Mouse (Mus musculus): ENCODE data around the gene Stat5a. TPM values are rescaled to one million over a fixed set of nuclear protein-coding genes. Genes with fewer than 3 reads are reported as not detected.

Gene Stat5a
- total and polyA plus RNA-seq, 3 experiments: 106 to 162 (median 157) TPM

DNA sequence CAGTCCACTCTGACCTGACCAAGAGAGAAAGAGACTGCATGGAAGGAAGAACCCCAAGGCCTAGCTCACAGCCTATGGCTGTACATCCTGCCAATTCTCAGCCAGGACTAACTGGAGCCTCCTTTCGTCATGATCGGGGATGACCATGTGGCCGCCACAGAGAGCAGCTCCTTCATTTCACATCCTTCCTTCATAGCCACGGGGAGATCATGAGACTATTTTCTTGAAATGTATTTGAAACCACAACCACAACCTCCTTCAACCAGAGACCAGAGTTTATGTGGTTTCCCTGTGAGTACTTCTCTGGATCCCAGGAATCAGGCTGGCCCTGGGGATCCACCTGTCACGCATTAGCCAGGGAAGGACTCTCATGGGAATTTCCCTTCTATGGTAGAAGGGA lies 6.1 kb upstream of the Stat5a start:
- ATAC-seq (ENCODE audit: extremely low read depth, insufficient number of reproducible peaks, low FRiP score, poor library complexity, severe bottlenecking) (no peak), DNase-seq (ENCODE audit: low spot score) (no peak)
- no peak overlapping the region for H3K4me3 ChIP-seq (ENCODE audit: low read depth, low read length)
- H3K36me3 ChIP-seq (replicated peaks): no peaks in the 10 kb centered on the region
- H3K4me1 ChIP-seq (ENCODE audit: insufficient read depth, low read depth, low read length): peaks cover 65% of the 10 kb centered on the region
- H3K27me3 ChIP-seq (ENCODE audit: insufficient read depth, low read length): peaks cover 44% of the 10 kb centered on the region
- no peaks in the 10 kb centered on the region for H3K9me3 ChIP-seq (replicated peaks)
- TF ChIP-seq CTCF (IDR thresholded peaks at IDR 0.05; ENCODE audit: low read depth, low read length): no peak
- no peak for TF ChIP-seq GATA1 (IDR thresholded peaks at IDR 0.05; ENCODE audit: borderline replicate concordance, low read length)
- TF ChIP-seq GATA2 (IDR thresholded peaks at IDR 0.05; ENCODE audit: borderline replicate concordance, low read depth, low read length): no peak
- TF ChIP-seq TAL1 (conservative IDR thresholded peaks at IDR 0.05; ENCODE audit: low read depth, low read length): no peak
- TF ChIP-seq POLR2AphosphoS5 (IDR thresholded peaks at IDR 0.05; ENCODE audit: insufficient replicate concordance, low read depth, low read length): no peak

DNA sequence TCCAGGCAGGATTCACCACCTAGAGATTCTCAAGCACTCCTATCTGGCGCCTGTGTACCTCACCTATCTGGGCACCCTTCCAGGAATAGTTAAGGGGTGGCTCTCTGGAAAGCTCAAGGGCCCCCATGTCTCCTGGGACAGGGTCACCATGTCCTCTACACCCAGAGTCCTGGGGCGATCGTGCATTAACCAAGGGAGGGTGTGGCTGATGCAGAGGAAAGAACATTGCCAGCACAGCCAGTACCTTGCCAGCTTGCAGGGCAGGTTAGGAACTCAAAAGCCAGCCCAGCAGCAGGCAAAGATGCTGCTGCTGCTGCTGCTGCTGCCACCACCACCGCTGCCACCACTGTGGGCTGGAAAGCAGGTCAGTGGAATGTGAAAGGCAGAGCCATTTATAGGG lies 4.9 kb upstream of the Stat5a start:
- no peak overlapping the region for H3K4me3 ChIP-seq (ENCODE audit: low read depth, low read length)
- DNase-seq (ENCODE audit: low spot score) (no peak), ATAC-seq (ENCODE audit: extremely low read depth, insufficient number of reproducible peaks, low FRiP score, poor library complexity, severe bottlenecking) (no peak)
- TF ChIP-seq GATA1 (IDR thresholded peaks at IDR 0.05; ENCODE audit: borderline replicate concordance, low read length) (no peak), CTCF (IDR thresholded peaks at IDR 0.05; ENCODE audit: low read depth, low read length) (no peak), POLR2AphosphoS5 (IDR thresholded peaks at IDR 0.05; ENCODE audit: insufficient replicate concordance, low read depth, low read length) (no peak)
- H3K36me3 ChIP-seq (replicated peaks): no peaks in the 10 kb centered on the region
- no peaks in the 10 kb centered on the region for H3K9me3 ChIP-seq (replicated peaks)
- H3K27me3 ChIP-seq (ENCODE audit: insufficient read depth, low read length): peaks cover 44% of the 10 kb centered on the region
- H3K4me1 ChIP-seq (ENCODE audit: insufficient read depth, low read depth, low read length): peaks cover 70% of the 10 kb centered on the region

DNA sequence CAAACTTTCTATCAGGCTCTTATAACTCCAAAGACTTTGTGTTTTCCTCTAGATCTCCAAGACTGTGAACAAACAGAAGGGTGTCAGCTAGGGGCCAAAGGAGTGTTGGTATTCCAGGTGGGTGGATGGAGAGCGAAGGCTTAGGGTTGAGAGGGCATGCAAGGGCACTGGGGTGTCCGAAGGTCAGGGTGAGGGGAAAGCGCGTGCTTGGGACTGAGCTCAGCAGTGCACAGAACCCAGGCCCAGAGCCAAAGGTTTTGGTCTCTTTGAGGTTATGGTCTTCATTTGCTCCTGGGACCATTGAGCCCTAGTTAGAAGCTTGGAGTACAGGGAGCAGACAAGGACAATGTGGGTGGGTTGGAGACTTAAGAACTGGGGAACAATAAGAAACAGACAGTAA lies 4.0 kb upstream of the Stat5a start:
- no peak for ATAC-seq (ENCODE audit: extremely low read depth, insufficient number of reproducible peaks, low FRiP score, poor library complexity, severe bottlenecking)

DNA sequence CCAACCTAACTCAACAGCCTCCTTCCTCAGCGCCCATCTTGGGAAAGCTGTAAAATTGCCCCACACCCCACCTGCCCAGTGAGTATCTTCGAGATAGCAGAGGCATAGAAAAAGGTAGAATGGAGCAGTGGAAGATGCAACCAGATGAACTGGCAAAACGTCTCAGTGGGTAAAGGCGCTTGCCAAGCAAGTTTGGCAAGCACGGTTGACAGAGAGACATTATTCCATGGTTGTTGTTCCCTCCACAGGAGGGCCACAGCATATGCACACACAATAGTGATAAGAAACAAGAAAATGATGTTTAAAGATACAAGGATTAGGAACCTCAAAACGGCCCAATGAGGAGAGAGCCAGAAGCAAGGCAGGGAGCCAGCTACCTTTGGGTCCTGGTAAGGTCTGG lies 1.2 kb upstream of the Stat5a start:
- no peak for TF ChIP-seq GATA2 (IDR thresholded peaks at IDR 0.05; ENCODE audit: borderline replicate concordance, low read depth, low read length)
- no peak for TF ChIP-seq POLR2AphosphoS5 (IDR thresholded peaks at IDR 0.05; ENCODE audit: insufficient replicate concordance, low read depth, low read length)
- TF ChIP-seq CTCF (IDR thresholded peaks at IDR 0.05; ENCODE audit: low read depth, low read length): no peak
- no peak for TF ChIP-seq TAL1 (conservative IDR thresholded peaks at IDR 0.05; ENCODE audit: low read depth, low read length)
- TF ChIP-seq GATA1 (IDR thresholded peaks at IDR 0.05; ENCODE audit: borderline replicate concordance, low read length): no peak
- H3K4me1 ChIP-seq (ENCODE audit: insufficient read depth, low read depth, low read length): peaks cover 87% of the 10 kb centered on the region
- no peaks in the 10 kb centered on the region for H3K9me3 ChIP-seq (replicated peaks)
- peaks cover 28% of the 10 kb centered on the region for H3K27me3 ChIP-seq (ENCODE audit: insufficient read depth, low read length)
- no peak for ATAC-seq (ENCODE audit: extremely low read depth, insufficient number of reproducible peaks, low FRiP score, poor library complexity, severe bottlenecking)
- peak overlapping the region; percentile 37; the same call in 1 of the 2 replicates for H3K4me3 ChIP-seq (ENCODE audit: low read depth, low read length)
- peaks cover 20% of the 10 kb centered on the region for H3K36me3 ChIP-seq (replicated peaks)
- no peak for DNase-seq (ENCODE audit: low spot score)

More for the DNA sequence above, 4.0 kb upstream of the Stat5a start:
- Histone ChIP-seq H3K36me3 (replicated peaks) (no peaks in the 10 kb centered on the region), H3K4me1 (ENCODE audit: insufficient read depth, low read depth, low read length) (peaks cover 76% of the 10 kb centered on the region), H3K9me3 (replicated peaks) (no peaks in the 10 kb centered on the region), H3K27me3 (ENCODE audit: insufficient read depth, low read length) (peaks cover 44% of the 10 kb centered on the region), H3K4me3 (ENCODE audit: low read depth, low read length) (no peak overlapping the region)
- TF ChIP-seq GATA1 (IDR thresholded peaks at IDR 0.05; ENCODE audit: borderline replicate concordance, low read length): no peak
- TF ChIP-seq CTCF (IDR thresholded peaks at IDR 0.05; ENCODE audit: low read depth, low read length): no peak
- no peak for TF ChIP-seq GATA2 (IDR thresholded peaks at IDR 0.05; ENCODE audit: borderline replicate concordance, low read depth, low read length)
- no peak for TF ChIP-seq POLR2AphosphoS5 (IDR thresholded peaks at IDR 0.05; ENCODE audit: insufficient replicate concordance, low read depth, low read length)
- TF ChIP-seq TAL1 (conservative IDR thresholded peaks at IDR 0.05; ENCODE audit: low read depth, low read length): no peak
- DNase-seq (ENCODE audit: low spot score): no peak

DNA sequence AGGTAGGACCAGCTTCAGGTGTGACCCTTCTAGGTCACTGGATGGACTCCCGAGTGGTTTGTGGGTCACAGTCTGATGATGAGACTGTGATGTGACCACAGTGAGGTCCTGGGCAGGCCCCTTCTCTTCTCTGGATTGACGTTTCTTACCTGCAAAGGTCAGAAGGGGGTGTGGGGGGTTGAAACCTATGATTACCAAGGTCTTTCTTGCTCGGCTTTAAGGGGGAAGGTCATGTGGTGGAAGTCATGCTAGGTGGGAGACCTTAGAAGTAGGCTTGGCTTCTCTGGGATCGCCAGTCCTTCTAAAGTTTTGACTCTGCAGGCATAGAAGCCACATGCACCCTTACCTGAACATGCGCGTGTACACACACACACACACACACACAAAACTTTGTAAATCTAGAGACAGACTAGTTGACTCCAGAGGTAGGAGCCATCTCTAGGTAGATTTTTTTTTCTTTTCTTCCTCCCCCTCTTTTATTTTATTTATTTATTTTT lies 476 bp downstream of the Stat5a start:
- Histone ChIP-seq H3K27me3 (ENCODE audit: insufficient read depth, low read length) (peaks cover 17% of the 10 kb centered on the region), H3K36me3 (replicated peaks) (peaks cover 37% of the 10 kb centered on the region), H3K9me3 (replicated peaks) (no peaks in the 10 kb centered on the region), H3K4me1 (ENCODE audit: insufficient read depth, low read depth, low read length) (peaks cover 88% of the 10 kb centered on the region), H3K4me3 (ENCODE audit: low read depth, low read length) (peak overlapping the region; percentile 95; the same call in 1 of the 2 replicates)
- TF ChIP-seq GATA2 (IDR thresholded peaks at IDR 0.05; ENCODE audit: borderline replicate concordance, low read depth, low read length) (no peak), GATA1 (IDR thresholded peaks at IDR 0.05; ENCODE audit: borderline replicate concordance, low read length) (no peak), TAL1 (conservative IDR thresholded peaks at IDR 0.05; ENCODE audit: low read depth, low read length) (no peak)
- no peak for ATAC-seq (ENCODE audit: extremely low read depth, insufficient number of reproducible peaks, low FRiP score, poor library complexity, severe bottlenecking)
- no peak for DNase-seq (ENCODE audit: low spot score)

DNA sequence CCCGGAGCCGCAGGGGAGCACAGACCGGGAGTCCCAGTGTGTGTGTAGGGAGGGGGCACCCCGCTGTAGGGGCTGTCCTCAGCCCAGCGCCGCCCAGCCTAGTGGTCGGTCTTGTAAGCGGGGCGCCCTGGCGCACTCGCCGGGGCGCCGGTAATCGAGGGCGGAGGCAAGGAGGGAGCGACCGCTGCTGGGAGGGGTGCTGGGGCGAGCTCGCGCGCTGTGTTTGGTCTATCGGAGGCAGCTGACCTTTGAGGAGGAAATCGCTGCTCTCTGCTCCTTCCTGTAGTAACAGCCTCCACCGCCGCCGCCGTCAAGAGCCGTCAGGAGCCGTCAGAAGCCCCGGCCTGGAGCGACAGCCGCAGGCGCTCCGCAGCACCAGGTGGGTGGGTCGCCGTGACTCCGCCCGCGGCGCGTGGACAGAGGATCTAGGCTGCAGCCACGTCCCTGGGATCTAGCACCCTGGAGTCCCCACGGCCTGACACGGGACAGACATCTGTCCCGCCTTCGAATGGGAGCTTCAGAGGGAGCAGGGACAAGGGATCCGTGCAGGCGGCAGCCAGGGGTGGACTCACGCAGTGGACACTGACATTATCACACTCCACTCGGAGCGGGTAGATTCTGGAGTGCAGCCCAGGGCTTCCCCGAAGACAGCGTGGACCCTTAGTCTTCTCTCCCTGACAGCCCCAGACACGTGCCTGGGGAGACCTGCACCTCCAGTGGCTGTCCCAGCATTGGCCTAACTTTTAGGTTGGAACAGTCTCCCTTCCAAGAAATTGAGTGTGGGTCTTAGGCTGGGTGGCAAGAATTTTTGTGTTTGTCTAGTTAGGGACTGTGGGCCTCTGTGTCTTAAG lies 1.3 kb downstream of the Stat5a start:
- Histone ChIP-seq H3K4me3 (ENCODE audit: low read depth, low read length) (peak overlapping the region; percentile 95), H3K9me3 (replicated peaks) (no peaks in the 10 kb centered on the region), H3K36me3 (replicated peaks) (peaks cover 45% of the 10 kb centered on the region), H3K4me1 (ENCODE audit: insufficient read depth, low read depth, low read length) (peaks cover 93% of the 10 kb centered on the region), H3K27me3 (ENCODE audit: insufficient read depth, low read length) (peaks cover 11% of the 10 kb centered on the region)
- TF ChIP-seq TAL1 (conservative IDR thresholded peaks at IDR 0.05; ENCODE audit: low read depth, low read length) (no peak), GATA2 (IDR thresholded peaks at IDR 0.05; ENCODE audit: borderline replicate concordance, low read depth, low read length) (no peak), CTCF (IDR thresholded peaks at IDR 0.05; ENCODE audit: low read depth, low read length) (no peak), GATA1 (IDR thresholded peaks at IDR 0.05; ENCODE audit: borderline replicate concordance, low read length) (no peak), POLR2AphosphoS5 (IDR thresholded peaks at IDR 0.05; ENCODE audit: insufficient replicate concordance, low read depth, low read length) (no peak)
- ATAC-seq (ENCODE audit: extremely low read depth, insufficient number of reproducible peaks, low FRiP score, poor library complexity, severe bottlenecking) (peak; percentile 71), DNase-seq (ENCODE audit: low spot score) (peak; percentile 91)

Data from G1E (cell line).